ENCODE assay signal across 17 mouse cellular contexts in genomic region chr10:111255228-111255627, GRCm38 (mm10). TPM values are rescaled to one million over a fixed set of nuclear protein-coding genes. Genes with fewer than 3 reads are reported as not detected.
DNase-seq lines count a peak whose midpoint lies in the region.
"Had no signal": no experiment of that assay in that cellular context is flagged by ENCODE, and none has a peak within 500 bp of the region (broad histone marks: within the 10 kb centered on the region; RNA-seq: fewer than 3 reads in every experiment).

No protein-coding gene starts in this region.

- peak; percentile 58 for DNase-seq in layer of hippocampus, adult 11-12 months (ENCODE audit: low spot score)
- DNase-seq in layer of hippocampus, adult 9-10 months (ENCODE audit: low spot score): no peak
- DNase-seq in right cerebral cortex, adult 18-20 months: peak; percentile 65
- no peak for DNase-seq in right cerebral cortex, postnatal 25 days
- peak; percentile 39 to 57 for DNase-seq in layer of hippocampus, adult 8-10 months (ENCODE audit: low spot score in 2 of 2)
- peak; percentile 55 for DNase-seq in telencephalon, adult 2 months (ENCODE audit: low read depth, low spot score)
- DNase-seq in kidney, adult 11 months: no peak
- DNase-seq: adrenal gland, postnatal 25 days; B cell, adult 2 months; cerebellum, adult 18-20 months; cerebellum, postnatal 14 days; heart, postnatal 36 days; kidney, adult 9 months; kidney, postnatal 10 days; retina, postnatal 1 day; thymus, adult 18-20 months; thymus, postnatal 25 days had no signal

RNA-seq across cellular contexts. Expression of gene Bbs10, which starts 43.3 kb away (rescaled TPM):
- total RNA-seq in layer of hippocampus, adult 8-10 months (2022): 1 to 10 TPM; 5.2 to 6.0 (median 5.7) TPM

Comparison
In these comparisons a context has a peak if more than half of its experiments do, and no peak if none do; other contexts are left out.
1. DNase-seq: peak in layer of hippocampus, adult 11-12 months (single experiment), right cerebral cortex, adult 18-20 months (single experiment), layer of hippocampus, adult 8-10 months (2 of 2) and telencephalon, adult 2 months (single experiment); none in layer of hippocampus, adult 9-10 months (single experiment), right cerebral cortex, postnatal 25 days (single experiment) and kidney, adult 11 months (single experiment).